Mouse (Mus musculus) megakaryocyte progenitor cell, adult 5-6 weeks (primary cell): Measurements from ENCODE around the gene Ssbp3. TPM values are rescaled to one million over a fixed set of nuclear protein-coding genes. Genes with fewer than 3 reads are reported as not detected.

Experiments used
- ATAC-seq: replicated peaks from 2 replicates; pipeline ENCODE4 v1.8.0; 2016; ENCODE audit warnings: mild to moderate bottlenecking, moderate TSS enrichment, inconsistent platforms; ENCODE audit not compliant: poor library complexity
- total RNA-seq, 2 experiments: library from RNA; stranded (forward) in 1 of 2; stranded (reverse) in 1 of 2; fragments of 157-497, 149-512 nt in 1 of 2; fragments of 200-1000 nt in 1 of 2; gene quantifications; 2 replicates each; pipeline versions ENCODE4 v1.2.3 to v1.2.4; 2015 to 2017

Gene Ssbp3
- total RNA-seq, 2 experiments from 2014 or later, result 16.0 to 36.5 TPM

- no peak for ATAC-seq
These were observed 4.6 kb upstream of the Ssbp3 start for GRCm38 (mm10) chr4:106905898-106906297.

- peak; percentile 3 for ATAC-seq
These were observed 2.6 kb upstream of the Ssbp3 start for GRCm38 (mm10) chr4:106907701-106908425.

DNA sequence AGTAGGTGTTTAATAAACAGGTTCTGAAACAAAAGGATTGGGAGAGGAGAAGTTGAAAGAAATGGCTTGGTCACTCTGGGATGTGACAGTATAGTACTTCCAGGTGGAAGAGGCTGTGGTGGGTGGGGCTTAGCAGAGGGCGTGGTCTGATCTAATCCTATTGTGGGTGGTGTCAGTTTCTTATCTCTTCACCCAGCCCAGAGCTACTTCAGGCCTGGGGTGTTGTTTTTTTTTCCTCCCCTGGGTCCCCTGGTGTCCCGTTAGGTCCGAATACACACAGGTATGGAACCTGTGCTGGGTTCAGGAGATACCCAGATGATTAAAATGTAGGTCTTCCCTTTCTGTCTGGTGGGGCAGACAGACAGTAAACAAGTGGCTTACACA is 2.1 kb upstream of the Ssbp3 start:
- ATAC-seq, result peak; percentile 51

GRCm38 (mm10) chr4:106908950-106909751 is 1.4 kb upstream of the Ssbp3 start:
- ATAC-seq, result peak; percentile 36

DNA sequence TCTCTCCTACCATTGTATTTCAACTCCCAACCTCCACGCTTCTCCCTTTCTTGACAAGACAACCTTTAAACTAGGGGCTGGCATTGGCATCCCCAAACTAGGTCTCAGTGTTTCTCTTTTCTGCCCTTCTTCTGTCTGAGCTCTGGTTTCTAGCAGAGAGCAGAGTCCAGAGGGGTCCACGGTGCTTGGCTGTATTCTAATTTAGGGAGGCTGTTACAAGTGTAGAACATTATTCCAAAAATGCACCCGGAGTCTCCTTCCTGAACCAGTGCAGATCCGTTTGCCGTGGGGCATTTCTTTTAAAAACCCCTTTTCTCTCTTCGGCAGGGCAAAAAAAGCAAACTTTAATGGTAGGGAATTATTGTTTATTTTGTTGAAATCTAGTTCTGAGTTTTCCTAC is 704 bp upstream of the Ssbp3 start:
- no peak for ATAC-seq

DNA sequence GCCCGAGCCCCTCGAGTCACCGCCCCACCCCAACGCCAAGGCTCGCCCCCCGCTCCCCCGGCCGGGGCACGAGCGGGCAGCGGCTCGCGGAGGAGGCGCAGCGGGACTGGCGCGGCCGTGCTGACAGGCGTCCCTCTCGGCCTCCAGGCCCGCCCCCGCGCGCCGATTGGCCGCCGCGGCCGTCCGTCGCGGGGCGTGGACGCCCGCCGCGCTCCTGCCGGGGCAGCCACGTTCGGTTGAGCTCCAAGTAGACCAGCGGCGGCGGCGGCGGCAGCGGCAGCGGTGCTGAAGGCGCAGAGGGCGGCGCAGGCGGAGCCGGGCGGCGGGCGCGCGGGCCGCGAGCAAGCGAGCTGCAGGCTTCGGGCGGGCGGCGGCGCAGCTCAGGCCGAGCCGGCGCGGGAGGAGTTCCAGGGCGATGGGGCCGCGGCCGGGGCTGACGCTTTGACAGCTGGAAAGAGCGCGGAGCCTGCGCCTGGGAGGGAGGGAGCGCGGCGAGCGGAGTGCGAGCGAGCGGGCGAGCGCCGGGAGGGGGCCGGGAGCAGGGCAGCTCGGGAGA is 823 bp downstream of the Ssbp3 start:
- peak; percentile 43 for ATAC-seq

DNA sequence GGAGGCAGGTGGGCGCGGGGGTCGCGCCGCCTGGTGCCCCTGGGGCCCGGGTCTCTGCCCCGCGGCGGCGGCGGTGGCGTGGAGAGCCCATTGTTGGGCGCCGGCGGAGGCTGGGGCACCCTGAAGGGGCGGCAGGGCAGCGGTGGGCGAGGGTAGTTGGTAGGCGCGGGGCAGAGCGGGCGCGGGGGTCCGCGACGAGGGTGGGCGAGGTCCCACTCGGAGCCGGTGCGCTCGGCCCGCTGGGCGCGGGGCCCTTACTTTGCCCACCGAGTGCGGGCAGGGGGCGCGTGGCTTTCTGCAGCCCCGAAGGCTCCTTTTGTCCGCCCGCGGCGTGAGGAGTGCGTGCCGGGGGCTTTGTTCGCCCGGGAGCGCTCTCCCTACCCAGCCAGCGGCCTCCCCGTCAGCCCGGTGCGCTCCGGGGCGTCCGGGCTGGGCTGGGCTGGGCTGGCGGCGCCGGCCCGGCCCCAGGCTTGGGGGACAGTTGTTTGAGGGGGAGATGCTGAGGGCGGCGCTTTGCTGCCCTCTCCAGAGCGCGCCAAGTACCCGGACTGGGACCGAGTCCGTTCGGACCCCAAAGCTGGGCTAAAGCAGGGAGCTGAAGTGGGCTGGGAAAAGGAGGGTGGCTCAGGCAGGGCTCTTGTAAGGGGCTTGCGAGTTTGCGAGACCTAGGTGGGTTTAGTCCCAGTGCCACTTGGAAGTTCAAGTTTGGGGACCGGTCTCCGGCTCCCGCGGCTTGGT is 1.6 kb downstream of the Ssbp3 start:
- ATAC-seq, result no peak

DNA sequence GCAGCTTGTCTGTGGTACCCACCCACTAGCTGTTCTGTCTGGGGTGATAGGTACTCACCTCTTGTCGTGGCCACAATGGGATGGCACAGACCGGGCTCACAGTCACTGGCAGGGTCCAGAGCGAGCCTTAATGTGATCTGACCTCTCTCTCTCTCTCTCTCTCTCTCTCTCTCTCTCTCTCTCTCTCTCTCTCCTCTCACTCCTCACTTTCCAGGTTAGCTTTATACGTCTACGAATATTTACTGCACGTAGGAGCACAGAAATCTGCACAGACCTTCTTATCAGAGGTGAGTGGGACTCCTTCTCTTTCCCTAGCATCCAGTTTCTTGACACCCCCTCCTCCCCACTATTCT is 2.2 kb downstream of the Ssbp3 start:
- ATAC-seq, result no peak

DNA sequence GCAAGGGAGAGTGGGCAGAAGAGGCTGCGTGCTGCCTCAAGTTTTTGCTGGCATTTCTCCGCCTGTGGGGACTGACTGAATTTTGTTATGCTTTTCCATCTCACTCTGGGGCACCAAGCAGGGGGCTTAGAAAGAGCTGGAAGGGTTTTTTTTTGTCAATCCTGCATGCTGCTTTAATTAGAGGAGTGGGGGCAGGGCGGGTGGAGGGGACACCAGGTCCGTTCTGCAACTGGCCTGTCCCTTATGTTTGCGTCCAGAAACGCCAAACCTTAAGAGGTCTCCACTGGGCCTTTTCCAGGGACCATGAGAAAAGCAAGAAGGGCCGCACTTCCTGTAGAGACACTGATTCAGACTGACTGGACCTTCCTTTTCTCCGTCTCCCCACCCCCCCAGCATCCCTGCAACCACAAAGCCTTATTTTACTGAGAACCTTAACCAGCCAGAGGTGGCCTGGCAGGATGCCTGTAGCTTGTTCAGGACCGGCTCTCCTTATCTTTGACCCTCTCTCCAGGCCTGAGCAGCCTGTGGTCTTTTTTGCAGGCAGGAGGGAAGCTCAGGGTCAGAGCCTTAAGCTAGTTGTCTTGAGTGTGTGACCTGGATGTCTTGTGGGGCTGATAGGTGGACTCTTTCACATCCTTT is 3.0 kb downstream of the Ssbp3 start:
- ATAC-seq, result no peak

- no peak for ATAC-seq
These were observed 4.8 kb downstream of the Ssbp3 start for GRCm38 (mm10) chr4:106915265-106915664.

DNA sequence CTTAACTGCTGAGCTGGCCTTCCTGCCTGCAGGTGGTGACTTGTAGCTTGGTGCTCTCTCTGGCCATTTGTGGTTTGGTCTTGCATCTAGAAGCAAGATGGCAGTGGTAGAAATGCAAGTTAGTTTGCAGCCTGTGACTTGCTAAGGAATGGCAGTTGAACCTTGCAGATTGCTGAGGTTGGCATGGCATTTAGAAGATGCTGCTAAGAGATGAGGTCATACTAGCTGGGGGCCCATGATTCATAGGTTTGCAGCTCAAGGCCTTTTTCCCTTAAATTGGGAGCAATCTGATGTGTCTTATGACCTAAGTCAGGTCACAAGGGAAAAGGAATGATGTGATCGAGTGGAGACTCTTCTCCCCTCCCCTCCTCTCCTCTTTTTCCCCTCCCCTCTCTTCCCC is 7.8 kb downstream of the Ssbp3 start:
- ATAC-seq, result no peak

DNA sequence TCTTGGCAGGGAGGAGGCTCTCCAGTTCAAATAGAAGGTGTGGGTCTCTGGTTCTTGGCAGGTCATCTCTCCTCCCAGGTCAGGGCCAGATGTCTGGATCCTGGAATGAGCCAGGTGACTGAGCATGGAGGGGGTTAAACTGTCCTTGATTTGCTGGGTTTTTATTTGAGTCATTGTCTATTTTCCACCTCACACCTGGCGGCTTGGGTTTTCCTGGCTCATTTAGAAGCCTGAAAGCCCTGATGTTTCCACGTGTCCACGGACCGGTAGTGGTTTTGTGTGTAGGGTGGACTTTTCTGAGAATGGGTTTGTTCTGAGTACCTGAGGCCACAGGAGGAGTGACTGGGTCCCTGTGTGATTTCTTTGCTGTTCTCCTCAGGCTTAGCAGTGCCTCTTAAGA is 9.6 kb downstream of the Ssbp3 start:
- ATAC-seq, result no peak

DNA sequence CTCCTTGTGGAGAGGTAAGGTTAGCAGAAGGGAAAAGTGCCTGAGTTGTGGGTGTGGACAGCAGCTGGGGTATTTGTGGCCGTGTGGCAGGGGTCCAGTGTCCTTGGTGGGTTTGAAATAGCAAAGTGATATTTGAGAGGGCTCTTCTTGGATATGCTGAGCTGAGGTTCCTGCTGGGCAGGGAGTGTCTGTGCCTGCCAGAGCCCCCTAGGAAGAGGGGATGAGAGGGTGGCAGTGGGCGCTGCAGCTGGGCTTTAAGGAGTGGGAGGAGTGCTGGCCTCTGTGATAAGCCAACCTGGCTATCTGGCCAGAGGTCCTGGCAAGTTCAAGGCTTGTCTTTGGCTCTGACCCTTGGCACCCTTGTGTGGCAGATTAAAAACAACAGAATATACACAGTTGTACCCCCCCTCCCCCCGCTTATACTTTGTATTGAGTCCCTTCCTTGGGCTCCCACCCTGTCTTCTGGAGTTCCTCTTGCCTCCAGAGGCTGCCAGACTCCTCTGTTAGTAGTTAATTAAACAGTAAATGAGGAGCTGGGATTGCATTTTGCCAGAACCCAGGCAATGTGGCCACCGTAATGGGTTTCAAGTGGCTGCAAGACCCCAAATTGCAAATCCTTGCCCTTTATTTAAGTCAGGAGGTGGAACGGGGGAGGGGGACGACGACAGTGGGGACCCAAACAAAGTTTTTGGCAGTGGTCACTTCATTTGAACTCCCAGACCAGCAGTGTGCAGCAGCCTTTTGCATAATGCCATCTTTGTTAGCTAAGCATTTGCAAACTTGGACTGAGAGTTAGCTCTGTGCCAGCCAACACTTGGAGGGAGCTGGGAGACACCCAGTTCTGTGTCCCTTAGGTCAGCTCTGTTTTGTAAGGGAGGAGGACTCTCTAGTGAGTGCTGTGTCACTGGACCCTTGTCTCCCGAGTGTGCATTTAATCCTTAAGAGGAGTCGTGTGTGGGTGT is 11.2 kb downstream of the Ssbp3 start:
- no peak for ATAC-seq

GRCm38 (mm10) chr4:106922919-106923318 is 12.4 kb downstream of the Ssbp3 start:
- peak; percentile 69 for ATAC-seq

DNA sequence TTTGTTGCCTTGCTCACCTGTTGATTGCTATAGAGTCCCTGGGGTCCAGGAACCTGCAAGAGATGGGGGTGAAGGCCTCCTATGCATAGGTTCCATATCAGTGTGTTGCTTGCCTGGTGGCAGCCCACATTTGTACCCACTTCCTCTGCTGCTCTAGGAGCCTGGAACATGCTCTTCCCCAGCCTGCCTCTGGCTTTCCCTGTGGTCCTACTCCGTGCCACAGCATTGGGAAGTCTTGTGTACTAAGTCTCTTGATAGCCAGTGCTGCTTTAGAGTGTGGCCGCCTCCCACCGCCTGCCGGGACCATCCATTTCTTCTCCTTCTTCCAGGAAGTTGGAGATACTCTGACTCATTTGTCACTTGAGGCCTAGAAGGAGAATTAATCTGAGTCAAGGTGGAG is 13.7 kb downstream of the Ssbp3 start:
- ATAC-seq, result no peak

DNA sequence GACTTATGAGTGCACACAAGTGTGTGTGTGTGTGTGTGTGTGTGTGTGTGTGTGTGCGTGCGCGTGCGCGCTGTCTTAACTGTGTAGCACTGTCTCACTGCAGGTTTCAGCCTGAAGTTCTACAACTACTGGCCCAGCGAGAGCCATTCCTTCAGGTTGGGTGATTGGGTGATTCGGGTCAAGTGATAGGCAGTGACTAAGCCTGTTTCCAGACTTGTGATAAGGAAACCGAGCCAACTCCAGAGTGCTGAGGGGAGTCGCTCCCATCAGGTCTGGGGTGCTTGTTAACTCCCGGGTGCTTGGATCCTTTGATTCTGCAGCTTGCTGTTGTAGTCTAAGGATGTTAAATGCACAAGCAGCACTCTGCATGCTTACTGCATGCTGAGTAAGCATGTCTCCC is 14.4 kb downstream of the Ssbp3 start:
- ATAC-seq, result peak; percentile 78

DNA sequence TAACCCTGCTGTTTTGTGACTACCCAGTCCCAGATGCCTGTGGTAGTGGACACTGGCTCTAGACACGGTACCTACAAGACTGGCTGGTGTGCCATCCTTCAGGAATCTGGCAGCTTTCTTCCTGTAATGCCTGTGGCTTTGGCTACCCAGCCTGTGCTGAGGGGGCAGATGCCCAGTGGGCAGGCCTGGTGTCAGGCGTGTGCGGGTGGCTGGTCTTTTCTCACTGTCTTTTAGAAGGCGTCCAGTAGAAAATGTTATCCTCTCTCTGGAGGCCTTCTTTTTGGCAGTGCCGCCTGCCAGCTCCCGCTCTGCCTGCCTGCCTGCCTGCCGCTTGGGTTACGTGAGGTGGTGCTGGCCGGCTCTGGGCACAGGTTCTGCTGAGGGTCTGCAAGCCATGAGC is 15.9 kb downstream of the Ssbp3 start:
- no peak for ATAC-seq

DNA sequence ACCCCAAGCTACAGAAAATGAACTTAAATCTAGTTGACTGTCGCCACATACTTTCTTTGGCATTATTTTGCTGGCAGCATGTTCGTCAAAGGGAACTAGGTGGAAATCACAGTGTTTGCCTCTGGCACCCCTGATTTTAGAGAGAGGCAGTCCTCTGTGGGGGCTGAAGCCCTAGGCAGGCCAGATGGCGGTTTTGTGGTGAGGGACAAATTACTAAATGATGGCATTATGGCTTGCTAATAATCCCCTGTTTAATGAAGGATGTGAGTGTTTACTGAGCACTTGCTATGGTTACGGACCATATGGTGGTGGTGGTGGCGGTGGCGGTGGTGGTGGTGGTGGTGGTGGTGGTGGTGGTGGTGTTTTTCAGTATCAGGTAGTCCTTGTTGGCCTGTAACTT is 16.5 kb downstream of the Ssbp3 start:
- no peak for ATAC-seq

DNA sequence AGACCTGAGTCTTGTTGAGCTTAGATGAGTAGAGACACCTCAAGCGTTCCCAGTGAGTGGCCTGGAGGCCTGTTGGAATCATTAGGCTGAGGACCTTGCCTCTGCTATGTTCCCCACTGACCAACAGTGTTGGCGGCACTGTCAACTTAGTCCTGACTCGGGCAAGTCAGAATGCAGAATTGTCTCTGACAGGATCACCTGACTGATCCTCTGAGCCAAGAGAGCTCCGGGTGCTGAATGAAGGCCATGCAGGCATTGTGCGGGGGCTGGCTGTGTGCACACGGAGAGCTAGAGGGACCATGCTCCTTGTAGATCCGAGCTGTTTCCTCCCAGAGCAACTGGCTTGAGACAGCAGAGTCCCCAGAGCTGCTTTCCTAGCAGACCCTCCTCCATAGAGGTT is 18.5 kb downstream of the Ssbp3 start:
- ATAC-seq, result no peak

DNA sequence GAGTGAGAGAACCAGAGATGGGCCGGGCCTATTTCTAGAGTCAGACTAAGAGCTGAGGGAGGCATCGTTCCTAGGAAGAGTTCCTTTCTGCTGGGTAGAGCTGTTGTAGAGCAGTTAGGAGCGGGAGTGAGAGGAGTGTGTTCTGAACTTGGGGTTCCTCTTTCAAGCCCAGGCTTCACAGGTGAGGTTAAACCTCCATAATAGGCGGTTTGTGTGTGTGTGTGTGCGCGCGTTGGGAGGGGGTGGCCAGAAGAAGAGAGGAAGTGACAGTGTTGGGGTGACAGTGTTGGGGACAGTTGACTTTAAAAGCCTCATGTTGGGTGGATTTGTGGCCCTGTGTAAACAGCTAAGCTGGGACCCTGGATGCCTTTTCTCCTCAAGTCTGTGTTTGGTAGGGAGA is 22.1 kb downstream of the Ssbp3 start:
- no peak for ATAC-seq
